14 mouse cellular contexts compared by ENCODE assay signal in the genomic region with DNA sequence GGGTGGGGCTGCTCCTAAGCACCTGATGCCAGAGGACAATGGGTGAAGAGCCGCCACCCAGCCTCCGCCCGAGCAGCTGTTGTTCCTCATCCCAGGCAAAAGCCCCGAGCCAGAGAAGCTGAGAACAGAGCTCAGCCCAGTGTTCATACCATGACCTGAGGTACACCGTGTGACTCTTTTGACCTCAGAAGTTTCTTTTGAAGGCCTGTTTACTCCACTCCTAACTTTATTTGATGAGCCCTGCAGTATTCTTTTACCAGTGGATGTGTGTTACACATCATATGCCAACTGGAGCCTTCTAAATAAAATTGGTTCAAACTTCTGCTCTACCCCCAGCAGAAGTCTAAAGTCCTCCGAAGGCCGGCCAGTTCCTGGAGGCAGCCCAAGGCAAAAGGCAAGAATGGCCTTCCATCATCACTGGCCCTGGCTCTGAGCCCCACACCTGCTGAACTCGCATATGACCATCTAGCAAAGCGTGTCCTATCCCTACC. TPM values are rescaled to one million over a fixed set of nuclear protein-coding genes. Genes with fewer than 3 reads are reported as not detected.
DNase-seq lines count a peak whose midpoint lies in the region; ATAC-seq and TF ChIP-seq lines count a peak whose summit lies in the region.
"Had no signal": no experiment of that assay in that cellular context is flagged by ENCODE, and none has a peak within 500 bp of the region (broad histone marks: within the 10 kb centered on the region; RNA-seq: fewer than 3 reads in every experiment).

No protein-coding gene starts in this region.

- no peaks in the 10 kb centered on the region for H3K79me2 ChIP-seq in myocyte (ENCODE audit: control insufficient read depth, insufficient read depth)

- peak; percentile 70 for DNase-seq in gastrocnemius, adult 18-20 months (ENCODE audit: low spot score)
- DNase-seq in gastrocnemius, postnatal 4 days (ENCODE audit: low spot score in 2 of 2) = no peak
- no peak for DNase-seq in layer of hippocampus, adult 2 months (ENCODE audit: low spot score in 2 of 2)
- no peak for DNase-seq in layer of hippocampus, adult 11-12 months (ENCODE audit: low spot score)
- DNase-seq in brain, adult 2 months (ENCODE audit: low read depth, low spot score) = peak; percentile 39
- no peak for DNase-seq in hindbrain, embryonic 11.5 days (ENCODE audit: low spot score)
- DNase-seq: forebrain, postnatal 0 days; liver, embryonic 13.5 days; lung, postnatal 36 days; thymus, postnatal 4 days had no signal

- peaks cover 17% of the 10 kb centered on the region for H3K27me3 ChIP-seq in myocyte (ENCODE audit: control insufficient read depth, insufficient read depth, insufficient read length)
- H3K27me3 ChIP-seq in hindbrain, embryonic 12.5 days = no peaks in the 10 kb centered on the region
- H3K27me3 ChIP-seq in hindbrain, embryonic 11.5 days (ENCODE audit: control insufficient read depth, insufficient read depth, low read length) = no peaks in the 10 kb centered on the region
- H3K27me3 ChIP-seq: intestine, embryonic 15.5 days; liver, embryonic 13.5 days; midbrain, embryonic 15.5 days had no signal

- TF ChIP-seq CTCF in layer of hippocampus, adult 2 months (conservative IDR thresholded peaks at IDR 0.05) = no peak

- H3K4me1 ChIP-seq in hindbrain, embryonic 12.5 days = 0 out of 2 replicates have a peak, but pooled peaks cover 3% of the 10 kb centered on the region
- H3K4me1 ChIP-seq in hindbrain, embryonic 11.5 days (replicated peaks; ENCODE audit: control insufficient read depth, insufficient read depth, low read length) = no peaks in the 10 kb centered on the region
- H3K4me1 ChIP-seq: intestine, embryonic 15.5 days; midbrain, embryonic 15.5 days had no signal

- ATAC-seq in hindbrain, embryonic 12.5 days (ENCODE audit: low FRiP score) = no peak
- ATAC-seq in hindbrain, embryonic 11.5 days (ENCODE audit: low FRiP score) = no peak
- ATAC-seq: forebrain, postnatal 0 days; midbrain, embryonic 15.5 days had no signal

- WGBS in hindbrain, embryonic 12.5 days = 86% methylated on average over 9 of the region's 9 CpGs
- WGBS in hindbrain, embryonic 11.5 days = 85% methylated on average over 9 of the region's 9 CpGs

- H3K9ac ChIP-seq in hindbrain, embryonic 12.5 days = no peak overlapping the region
- H3K9ac ChIP-seq in hindbrain, embryonic 11.5 days (ENCODE audit: low read depth, low read length) = no peak overlapping the region
- H3K9ac ChIP-seq: forebrain, postnatal 0 days; intestine, embryonic 15.5 days; liver, embryonic 13.5 days; midbrain, embryonic 15.5 days had no signal

- H3K4me3 ChIP-seq in layer of hippocampus, adult 2 months = no peak overlapping the region
- H3K4me3 ChIP-seq in myocyte = no peak overlapping the region
- no peak overlapping the region for H3K4me3 ChIP-seq in hindbrain, embryonic 12.5 days
- no peak overlapping the region for H3K4me3 ChIP-seq in hindbrain, embryonic 11.5 days (ENCODE audit: low read depth, low read length)
- H3K4me3 ChIP-seq: intestine, embryonic 15.5 days; liver, embryonic 13.5 days; midbrain, embryonic 15.5 days had no signal

- H3K36me3 ChIP-seq in myocyte (ENCODE audit: control insufficient read depth, insufficient read depth) = no peaks in the 10 kb centered on the region
- H3K36me3 ChIP-seq in hindbrain, embryonic 12.5 days = no peaks in the 10 kb centered on the region
- H3K36me3 ChIP-seq in hindbrain, embryonic 11.5 days (ENCODE audit: control insufficient read depth, insufficient read depth, low read length) = no peaks in the 10 kb centered on the region
- H3K36me3 ChIP-seq: intestine, embryonic 15.5 days; liver, embryonic 13.5 days; midbrain, embryonic 15.5 days had no signal

- H3K27ac ChIP-seq in layer of hippocampus, adult 2 months = 0 out of 2 replicates have a peak overlapping the region, but pooled peaks have one; percentile 25
- no peak overlapping the region for H3K27ac ChIP-seq in hindbrain, embryonic 12.5 days
- H3K27ac ChIP-seq in hindbrain, embryonic 11.5 days (ENCODE audit: low read depth, low read length) = no peak overlapping the region
- H3K27ac ChIP-seq: intestine, embryonic 15.5 days; liver, embryonic 13.5 days; midbrain, embryonic 15.5 days had no signal

- no peaks in the 10 kb centered on the region for H3K9me3 ChIP-seq in hindbrain, embryonic 12.5 days (replicated peaks)
- no peaks in the 10 kb centered on the region for H3K9me3 ChIP-seq in hindbrain, embryonic 11.5 days (ENCODE audit: control insufficient read depth, low read length)
- H3K9me3 ChIP-seq: intestine, embryonic 15.5 days; liver, embryonic 13.5 days; midbrain, embryonic 15.5 days had no signal

- TF ChIP-seq POLR2A in myocyte (IDR thresholded peaks at IDR 0.05; ENCODE audit: insufficient read length, low read depth) = no peak

- H3ac ChIP-seq in myocyte (ENCODE audit: control insufficient read depth, insufficient read length) = no peak overlapping the region

- H3K4me2 ChIP-seq in myocyte (ENCODE audit: low read depth) = peak overlapping the region; percentile 12
- no peak overlapping the region for H3K4me2 ChIP-seq in hindbrain, embryonic 12.5 days (replicated peaks)
- no peak overlapping the region for H3K4me2 ChIP-seq in hindbrain, embryonic 11.5 days (replicated peaks; ENCODE audit: low read depth, low read length)
- H3K4me2 ChIP-seq: intestine, embryonic 15.5 days; liver, embryonic 13.5 days; midbrain, embryonic 15.5 days had no signal

TF ChIP-seq in myocyte, 11 proteins besides CTCF, POLR2A, EP300 and RAD21:
- TF ChIP-seq E2F4 (IDR thresholded peaks at IDR 0.05; ENCODE audit: insufficient read depth) = no peak
- TF ChIP-seq TCF12 (IDR thresholded peaks at IDR 0.05; ENCODE audit: insufficient read depth, poor library complexity, severe bottlenecking) = peak; percentile 63
- TF ChIP-seq MYOG (IDR thresholded peaks at IDR 0.05; ENCODE audit: control insufficient read depth in 1 of 3, insufficient read depth in 1 of 3, insufficient read length in 2 of 3, low read depth in 2 of 3) = peak; percentile 54 to 95 (median 55)
- TF ChIP-seq SRF (IDR thresholded peaks at IDR 0.05; ENCODE audit: control insufficient read depth, insufficient read length, low read depth) = no peak
- no peak for TF ChIP-seq TCF3 (IDR thresholded peaks at IDR 0.05; ENCODE audit: insufficient read length, low read depth)
- TF ChIP-seq MYOD1 (IDR thresholded peaks at IDR 0.05; ENCODE audit: control insufficient read depth in 1 of 3, insufficient read length in 2 of 3, low read depth in 2 of 3) = peak; percentile 79 to 93 (median 89)
- no peak for TF ChIP-seq CEBPB (IDR thresholded peaks at IDR 0.05; ENCODE audit: insufficient read depth, poor library complexity, severe bottlenecking)
- no peak for TF ChIP-seq POLR2AphosphoS2 (IDR thresholded peaks at IDR 0.05; ENCODE audit: insufficient read length, low read depth)

RNA-seq across cellular contexts. Expression of a gene that starts 11.4 kb away (rescaled TPM):
- total RNA-seq in gastrocnemius, adult 18-20 months (2021) = 1,000 to 10,000 TPM; 1,142 to 1,473 TPM
- 100 to 1,000 TPM; 294 to 313 TPM for total RNA-seq in gastrocnemius, postnatal 4 days (2021)
- total RNA-seq in layer of hippocampus, adult 2 months (2021) = 10 to 100 TPM; 56.1 to 65.6 TPM
- polyA plus RNA-seq in myocyte (2012; fragmentation: generic; extraction: Trizol) = 79.8 TPM
- 2.4 and 2.7 TPM in 2 replicates for polyA plus RNA-seq in hindbrain, embryonic 12.5 days (2016; fragmentation: Nextera tagmentation; extraction: Ambion mirVana)
- polyA plus RNA-seq in hindbrain, embryonic 11.5 days (2014; fragmentation: Nextera tagmentation; extraction: Ambion mirVana) = 1.7 and 2.3 TPM in 2 replicates

RNA-seq across cellular contexts. Expression of a gene that starts 52.4 kb away (rescaled TPM):
- 1 to 10 TPM; 8.2 to 8.4 TPM for total RNA-seq in gastrocnemius, adult 18-20 months (2021)
- 10 to 100 TPM; 13.6 to 13.8 TPM for total RNA-seq in gastrocnemius, postnatal 4 days (2021)
- 10 to 100 TPM; 17.2 to 22.2 TPM for total RNA-seq in layer of hippocampus, adult 2 months (2021)
- polyA plus RNA-seq in myocyte (2012; fragmentation: generic; extraction: Trizol) = 28.6 TPM
- 10.3 and 10.4 TPM in 2 replicates for polyA plus RNA-seq in hindbrain, embryonic 12.5 days (2016; fragmentation: Nextera tagmentation; extraction: Ambion mirVana)
- 4.4 and 6.9 TPM in 2 replicates for polyA plus RNA-seq in hindbrain, embryonic 11.5 days (2014; fragmentation: Nextera tagmentation; extraction: Ambion mirVana)

Comparison
In these comparisons a context has a peak if more than half of its experiments do, and no peak if none do; other contexts are left out.
1. DNase-seq: peak in gastrocnemius, adult 18-20 months (single experiment) and brain, adult 2 months (single experiment); none in gastrocnemius, postnatal 4 days (0 of 2), layer of hippocampus, adult 2 months (0 of 2), layer of hippocampus, adult 11-12 months (single experiment) and hindbrain, embryonic 11.5 days (single experiment).
2. RNA of a gene that starts 11.4 kb away (total RNA-seq): 1,142 to 1,473 TPM in gastrocnemius, adult 18-20 months and 294 to 313 TPM in gastrocnemius, postnatal 4 days; 56.1 to 65.6 TPM in layer of hippocampus, adult 2 months; every median in the first group is over 4 times any median in the second.